10 mouse cellular contexts compared by ENCODE assay signal in genomic region chr5:74960840-74961543, GRCm38 (mm10).
DNase-seq lines count a peak whose midpoint lies in the region; ATAC-seq lines count a peak whose summit lies in the region.
"Had no signal": no experiment of that assay in that cellular context is flagged by ENCODE, and none has a peak within 500 bp of the region (broad histone marks: within the 10 kb centered on the region; RNA-seq: fewer than 3 reads in every experiment).

No protein-coding gene starts in this region.

- peak; percentile 70 for ATAC-seq in forebrain, embryonic 15.5 days (replicated peaks)
- ATAC-seq in neural tube, embryonic 11.5 days (ENCODE audit: insufficient read depth, low FRiP score, low TSS enrichment) = no peak

- DNase-seq in right cerebral cortex, adult 18-20 months = peak; percentile 40
- DNase-seq in right cerebral cortex, postnatal 25 days = no peak
- peak; percentile 12 for DNase-seq in cerebellum, adult 11 months
- DNase-seq in heart, postnatal 25 days (ENCODE audit: low spot score) = peak; percentile 33
- DNase-seq in layer of hippocampus, postnatal 14 days (ENCODE audit: low spot score in 2 of 2) = peak; percentile 31 to 49
- DNase-seq in neural tube, embryonic 11.5 days (ENCODE audit: low spot score) = peak; percentile 84
- DNase-seq in urinary bladder, postnatal 36 days (ENCODE audit: low spot score in 2 of 2) = peak; percentile 52 to 53

- H3K36me3 ChIP-seq in forebrain, embryonic 15.5 days = no peaks in the 10 kb centered on the region
- no peaks in the 10 kb centered on the region for H3K36me3 ChIP-seq in neural tube, embryonic 11.5 days (ENCODE audit: control insufficient read depth, insufficient read depth, low read length)
- H3K36me3 ChIP-seq: embryonic facial prominence, embryonic 12.5 days had no signal

- H3K4me3 ChIP-seq in forebrain, embryonic 15.5 days = no peak overlapping the region
- H3K4me3 ChIP-seq in neural tube, embryonic 11.5 days (ENCODE audit: low read depth, low read length) = no peak overlapping the region
- H3K4me3 ChIP-seq: embryonic facial prominence, embryonic 12.5 days; megakaryocyte, embryonic 14.5 days had no signal

- no peak overlapping the region for H3K27ac ChIP-seq in forebrain, embryonic 15.5 days (replicated peaks)
- no peak overlapping the region for H3K27ac ChIP-seq in neural tube, embryonic 11.5 days (ENCODE audit: low read depth, low read length)
- H3K27ac ChIP-seq: embryonic facial prominence, embryonic 12.5 days had no signal

- no peak overlapping the region for H3K4me2 ChIP-seq in forebrain, embryonic 15.5 days (replicated peaks)
- H3K4me2 ChIP-seq in neural tube, embryonic 11.5 days (ENCODE audit: low read depth) = no peak overlapping the region
- H3K4me2 ChIP-seq: embryonic facial prominence, embryonic 12.5 days had no signal

- H3K4me1 ChIP-seq in forebrain, embryonic 15.5 days = no peaks in the 10 kb centered on the region
- H3K4me1 ChIP-seq in neural tube, embryonic 11.5 days (ENCODE audit: control insufficient read depth, insufficient read depth, low read length) = peaks cover 2% of the 10 kb centered on the region; the same call in 1 of the 2 replicates

- H3K9ac ChIP-seq in forebrain, embryonic 15.5 days (replicated peaks) = no peak overlapping the region
- H3K9ac ChIP-seq in neural tube, embryonic 11.5 days (ENCODE audit: low read length) = no peak overlapping the region
- H3K9ac ChIP-seq: embryonic facial prominence, embryonic 12.5 days had no signal

- H3K27me3 ChIP-seq in forebrain, embryonic 15.5 days = peaks cover 26% of the 10 kb centered on the region
- H3K27me3 ChIP-seq in neural tube, embryonic 11.5 days (ENCODE audit: control insufficient read depth, insufficient read depth, low read length) = peaks cover 4% of the 10 kb centered on the region; the same call in 1 of the 2 replicates

- intact Hi-C loops in heart, postnatal 25 days (cut with DNase I) = loop anchor here (1.0 to 5.0 kb wide), 2 partner anchors 121 to 182 kb away; no protein-coding TSS in a partner anchor

- WGBS in forebrain, embryonic 15.5 days = 27% methylated on average over 14 of the region's 14 CpGs
- WGBS in neural tube, embryonic 11.5 days = 35% methylated on average over 14 of the region's 14 CpGs

- no peaks in the 10 kb centered on the region for H3K9me3 ChIP-seq in forebrain, embryonic 15.5 days
- H3K9me3 ChIP-seq in neural tube, embryonic 11.5 days (ENCODE audit: control insufficient read depth, low read length) = no peaks in the 10 kb centered on the region
- H3K9me3 ChIP-seq: embryonic facial prominence, embryonic 12.5 days; megakaryocyte, embryonic 14.5 days had no signal
